ENCODE assay signal across 8 mouse cellular contexts in genomic region chr2:165867549-165867948, GRCm38 (mm10). TPM values are rescaled to one million over a fixed set of nuclear protein-coding genes. Genes with fewer than 3 reads are reported as not detected.
DNase-seq lines count a peak whose midpoint lies in the region; ATAC-seq and TF ChIP-seq lines count a peak whose summit lies in the region.

No protein-coding gene starts in this region.

- 79% methylated on average over 9 of the region's 9 CpGs for WGBS in neural tube, embryonic 11.5 days
- WGBS in limb, embryonic 12.5 days, result 85% methylated on average over 9 of the region's 9 CpGs

- H3K36me3 ChIP-seq in neural tube, embryonic 11.5 days (ENCODE audit: control insufficient read depth, insufficient read depth, low read length), result no peaks in the 10 kb centered on the region; the same call in 1 of the 2 replicates
- H3K36me3 ChIP-seq in limb, embryonic 12.5 days, result peaks cover 53% of the 10 kb centered on the region

- H3K4me1 ChIP-seq in neural tube, embryonic 11.5 days (ENCODE audit: control insufficient read depth, insufficient read depth, low read length), result peaks cover 26% of the 10 kb centered on the region
- H3K4me1 ChIP-seq in limb, embryonic 12.5 days (replicated peaks), result peaks cover 58% of the 10 kb centered on the region

- DNase-seq in gastrocnemius, adult 2 months, result no peak
- no peak for DNase-seq in gastrocnemius, postnatal 25 days
- DNase-seq in neural tube, embryonic 11.5 days (ENCODE audit: low spot score), result no peak
- DNase-seq in neural tube, embryonic 10.5 days (ENCODE audit: extremely low spot score, low spot score), result no peak
- no peak for DNase-seq in Muller cell, postnatal 12 days (ENCODE audit: inconsistent ontology term)
- no peak for DNase-seq in layer of hippocampus, adult 9-11 months

- no peaks in the 10 kb centered on the region for H3K27me3 ChIP-seq in neural tube, embryonic 11.5 days (ENCODE audit: control insufficient read depth, insufficient read depth, low read length)
- no peaks in the 10 kb centered on the region for H3K27me3 ChIP-seq in limb, embryonic 12.5 days

- H3K9me3 ChIP-seq in neural tube, embryonic 11.5 days (ENCODE audit: control insufficient read depth, low read length), result no peaks in the 10 kb centered on the region
- H3K9me3 ChIP-seq in limb, embryonic 12.5 days, result no peaks in the 10 kb centered on the region

- H3K27ac ChIP-seq in gastrocnemius, adult 2 months, result peak overlapping the region; percentile 75
- H3K27ac ChIP-seq in neural tube, embryonic 11.5 days (ENCODE audit: low read depth, low read length), result peak overlapping the region; percentile 50; the same call in 1 of the 2 replicates
- peak overlapping the region; percentile 54 for H3K27ac ChIP-seq in limb, embryonic 12.5 days

- no peak overlapping the region for H3K9ac ChIP-seq in neural tube, embryonic 11.5 days (ENCODE audit: low read length)
- no peak overlapping the region for H3K9ac ChIP-seq in limb, embryonic 12.5 days (replicated peaks)

- ATAC-seq in neural tube, embryonic 11.5 days (ENCODE audit: insufficient read depth, low FRiP score, low TSS enrichment), result no peak
- ATAC-seq in limb, embryonic 12.5 days (ENCODE audit: insufficient number of reproducible peaks, insufficient read depth, low FRiP score, low TSS enrichment, low read depth), result no peak
- no peak for ATAC-seq in megakaryocyte progenitor cell, adult 5-6 weeks (replicated peaks; ENCODE audit: poor library complexity)

- TF ChIP-seq CTCF in gastrocnemius, adult 2 months (IDR thresholded peaks at IDR 0.05), result no peak

- no peak overlapping the region for H3K4me2 ChIP-seq in neural tube, embryonic 11.5 days (ENCODE audit: low read depth)
- no peak overlapping the region for H3K4me2 ChIP-seq in limb, embryonic 12.5 days

- no peak overlapping the region for H3K4me3 ChIP-seq in gastrocnemius, adult 2 months
- no peak overlapping the region for H3K4me3 ChIP-seq in neural tube, embryonic 11.5 days (ENCODE audit: low read depth, low read length)
- no peak overlapping the region for H3K4me3 ChIP-seq in limb, embryonic 12.5 days (replicated peaks)

- intact Hi-C loops in gastrocnemius, adult 2 months (cut with DNase I), result no loop called here

RNA-seq across cellular contexts. Expression of gene Zmynd8, which starts 31.3 kb away (rescaled TPM):
- total RNA-seq in gastrocnemius, adult 2 months (2021), result 10 to 100 TPM; 13.1 to 23.3 TPM
- 10 to 100 TPM; 17.1 to 18.4 TPM for total RNA-seq in gastrocnemius, postnatal 25 days (2021)
- 52.9 and 54.5 TPM in 2 replicates for polyA plus RNA-seq in neural tube, embryonic 11.5 days (2014; fragmentation: Nextera tagmentation; extraction: Ambion mirVana)
- polyA plus RNA-seq in limb, embryonic 12.5 days (2016; fragmentation: Nextera tagmentation; extraction: Ambion mirVana), result 55.3 and 57.0 TPM in 2 replicates
- 44.6 and 49.9 TPM in 2 replicates for total RNA-seq in megakaryocyte progenitor cell, adult 5-6 weeks (2015)
- 32.1 and 35.8 TPM in 2 replicates for total RNA-seq in megakaryocyte progenitor cell, adult 5-6 weeks (2017)
